Mouse (Mus musculus) gonadal fat pad, adult 2 months (tissue): ENCODE results near the gene Kcng4. TPM values are rescaled to one million over a fixed set of nuclear protein-coding genes. Genes with fewer than 3 reads are reported as not detected.

Source experiments
- DNase-seq: peaks from one replicate; pipeline ENCODE4 v3.0.0-alpha.2; 2012; ENCODE audit warnings: low read depth
- polyA plus RNA-seq: library from polyadenylated mRNA; depleted of rRNA; stranded (reverse); fragments of >200 nt; gene quantifications from 2 replicates; pipeline ENCODE4 v1.2.3, GENCODE M21; 2012; rRNA removed

Kcng4 gene
- polyA plus RNA-seq, 1 experiment: 3.7 TPM

GRCm38 (mm10) chr8:119616358-119616757, 19.1 kb downstream of the Kcng4 start:
- no peak for DNase-seq

GRCm38 (mm10) chr8:119615096-119615495, 20.4 kb downstream of the Kcng4 start:
- no peak for DNase-seq

- DNase-seq: no peak
These were observed 23.0 kb downstream of the Kcng4 start, which contains the start of gene Adad2 for GRCm38 (mm10) chr8:119612471-119612870. Gene Adad2 (plus strand): TSS chr8:119612747.

- DNase-seq: no peak
These were observed 29.3 kb downstream of the Kcng4 start for GRCm38 (mm10) chr8:119606224-119606623.

- no peak for DNase-seq
These were observed 30.5 kb downstream of the Kcng4 start, which contains the start of gene Taf1c for GRCm38 (mm10) chr8:119604996-119605395. Gene Taf1c (minus strand): TSS chr8:119605222.

- DNase-seq: no peak
These were observed 31.1 kb downstream of the Kcng4 start for GRCm38 (mm10) chr8:119604398-119604803.

GRCm38 (mm10) chr8:119603771-119604170, 31.7 kb downstream of the Kcng4 start:
- no peak for DNase-seq

GRCm38 (mm10) chr8:119591456-119591855, 44.0 kb downstream of the Kcng4 start:
- no peak for DNase-seq

- no peak for DNase-seq
These were observed 45.1 kb downstream of the Kcng4 start for GRCm38 (mm10) chr8:119590348-119590747.

- DNase-seq: no peak
These were observed 46.6 kb downstream of the Kcng4 start for GRCm38 (mm10) chr8:119588844-119589243.

- DNase-seq: no peak
These were observed 47.2 kb downstream of the Kcng4 start for GRCm38 (mm10) chr8:119588321-119588720.

GRCm38 (mm10) chr8:119585901-119586300, 49.6 kb downstream of the Kcng4 start:
- no peak for DNase-seq

- DNase-seq: no peak
These were observed 54.9 kb downstream of the Kcng4 start for GRCm38 (mm10) chr8:119580441-119581161.

GRCm38 (mm10) chr8:119579096-119579495, 56.4 kb downstream of the Kcng4 start:
- DNase-seq: no peak

- DNase-seq: no peak
These were observed 60.1 kb downstream of the Kcng4 start for GRCm38 (mm10) chr8:119575366-119575726.

GRCm38 (mm10) chr8:119574437-119575365, 60.8 kb downstream of the Kcng4 start, which contains the start of the genes Hsdl1 and Dnaaf1:
Gene Hsdl1 (minus strand): TSS chr8:119575183.
Gene Dnaaf1 (plus strand): TSS chr8:119575235.
- no peak for DNase-seq

Other genes starting within 250 kb of the Kcng4 start
- 27.5 and 30.6 TPM in 2 replicates for gene Mlycd, start 240.8 kb downstream of the Kcng4 start, polyA plus RNA-seq
- 20.6 and 31.2 TPM in 2 replicates for gene Osgin1, start 201.6 kb downstream of the Kcng4 start, polyA plus RNA-seq
- 0.81 and 1.2 TPM in 2 replicates for gene Necab2, start 189.0 kb downstream of the Kcng4 start, polyA plus RNA-seq
- 0.18 and 0.24 TPM in 2 replicates for gene Slc38a8, start 134.0 kb downstream of the Kcng4 start, polyA plus RNA-seq
- gene Mbtps1, start 76.9 kb downstream of the Kcng4 start, polyA plus RNA-seq: 103 and 107 TPM in 2 replicates
- 26.2 and 28.6 TPM in 2 replicates for gene Hsdl1, start 60.5 kb downstream of the Kcng4 start, polyA plus RNA-seq
- gene Dnaaf1, start 60.4 kb downstream of the Kcng4 start, polyA plus RNA-seq: 2.0 and 4.0 TPM in 2 replicates
- gene Taf1c, start 30.5 kb downstream of the Kcng4 start, polyA plus RNA-seq: 13.6 and 17.8 TPM in 2 replicates
- gene Adad2, start 22.9 kb downstream of the Kcng4 start, polyA plus RNA-seq: 0.33 and 0.36 TPM in 2 replicates
- 41.3 and 52.5 TPM in 2 replicates for gene Wfdc1, start 30.7 kb upstream of the Kcng4 start, polyA plus RNA-seq
- 0.38 and 0.49 TPM in 2 replicates for gene Atp2c2, start 64.3 kb upstream of the Kcng4 start, polyA plus RNA-seq
- 9.9 and 12.8 TPM in 2 replicates for gene Tldc1, start 142.7 kb upstream of the Kcng4 start, polyA plus RNA-seq
- 81.5 and 109 TPM in 2 replicates for gene Cotl1, start 204.9 kb upstream of the Kcng4 start, polyA plus RNA-seq
- 23.8 and 26.3 TPM in 2 replicates for gene Klhl36, start 226.6 kb upstream of the Kcng4 start, polyA plus RNA-seq